Mouse (Mus musculus): Measurements from ENCODE around the gene Unc93a. TPM values are rescaled to one million over a fixed set of nuclear protein-coding genes. Genes with fewer than 3 reads are reported as not detected.
A peak's percentile ranks its signal among the peaks of the same experiment; 100 is the strongest.
"Not testable (repeated sequence)": the region's sequence is repeated elsewhere in the genome, so short reads cannot be mapped to it uniquely, and the experiment has no call there.

Gene Unc93a
- polyA plus RNA-seq (2014; fragmentation: Nextera tagmentation; extraction: Ambion mirVana): not detected in 2 replicates

DNA sequence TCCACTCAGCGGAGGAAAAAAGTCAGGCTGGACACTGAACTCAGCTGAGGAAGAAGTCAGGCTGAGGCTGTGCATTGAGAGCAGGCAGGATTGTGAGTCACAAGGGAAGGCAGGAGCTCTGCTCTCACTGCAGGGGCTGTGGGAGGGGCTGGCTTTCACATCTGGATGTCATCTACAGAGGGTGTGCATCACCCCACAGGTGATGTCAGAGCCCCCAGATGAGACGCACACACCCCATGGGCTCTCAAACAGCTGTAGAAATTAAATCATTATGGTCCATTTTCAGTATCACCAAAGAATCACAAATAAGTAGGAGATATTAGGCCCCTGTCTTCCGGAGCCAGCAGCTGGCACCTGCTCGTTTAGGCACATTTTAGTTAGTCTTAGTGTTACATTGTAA, at the start of gene Unc93a:
Unc93a (minus strand) TSS at position 101 of the 400 bp plus-strand sequence.
- H3K9ac ChIP-seq (replicated peaks; ENCODE audit: low read depth, low read length); H3K27me3 ChIP-seq (ENCODE audit: control insufficient read depth, insufficient read depth, low read length); H3K9me3 ChIP-seq (ENCODE audit: control insufficient read depth, low read depth, low read length); H3K4me2 ChIP-seq (replicated peaks; ENCODE audit: low read depth, low read length); H3K4me3 ChIP-seq (ENCODE audit: low read depth, low read length); H3K36me3 ChIP-seq (ENCODE audit: control insufficient read depth, insufficient read depth, low read length); H3K4me1 ChIP-seq (ENCODE audit: control insufficient read depth, insufficient read depth, low read length); ATAC-seq (ENCODE audit: insufficient number of reproducible peaks, insufficient read depth, low FRiP score, low read depth); H3K27ac ChIP-seq (ENCODE audit: low read length): not testable (repeated sequence)
- WGBS: 78% methylated on average over 3 of the region's 4 CpGs

DNA sequence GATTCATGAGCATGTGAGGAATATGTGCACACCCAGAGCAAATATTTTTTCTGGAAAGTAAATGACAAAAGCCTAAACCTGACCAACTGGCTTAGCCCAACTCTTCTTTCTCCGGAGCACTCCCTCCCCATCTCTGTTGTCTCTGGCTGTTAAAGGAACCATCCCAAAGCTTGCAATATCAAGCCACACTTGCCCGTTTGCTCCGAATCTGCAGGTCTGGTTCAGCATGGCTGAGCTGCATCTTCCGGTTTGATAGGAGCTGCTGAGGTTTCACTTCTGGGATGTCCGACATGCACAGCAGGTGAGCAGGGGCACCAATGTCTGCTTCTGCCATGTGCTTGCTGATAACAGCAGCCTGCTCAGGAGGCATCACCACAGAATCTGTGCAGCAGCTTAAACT, 48.9 kb upstream of the Unc93a start:
- ATAC-seq (ENCODE audit: insufficient number of reproducible peaks, insufficient read depth, low FRiP score, low read depth); H3K4me2 ChIP-seq (replicated peaks; ENCODE audit: low read depth, low read length); H3K9ac ChIP-seq (replicated peaks; ENCODE audit: low read depth, low read length); H3K9me3 ChIP-seq (ENCODE audit: control insufficient read depth, low read depth, low read length); H3K4me1 ChIP-seq (ENCODE audit: control insufficient read depth, insufficient read depth, low read length); H3K36me3 ChIP-seq (ENCODE audit: control insufficient read depth, insufficient read depth, low read length); H3K4me3 ChIP-seq (ENCODE audit: low read depth, low read length); H3K27ac ChIP-seq (ENCODE audit: low read length); H3K27me3 ChIP-seq (ENCODE audit: control insufficient read depth, insufficient read depth, low read length): not testable (repeated sequence)
- 90% methylated on average over 5 of the region's 5 CpGs for WGBS

DNA sequence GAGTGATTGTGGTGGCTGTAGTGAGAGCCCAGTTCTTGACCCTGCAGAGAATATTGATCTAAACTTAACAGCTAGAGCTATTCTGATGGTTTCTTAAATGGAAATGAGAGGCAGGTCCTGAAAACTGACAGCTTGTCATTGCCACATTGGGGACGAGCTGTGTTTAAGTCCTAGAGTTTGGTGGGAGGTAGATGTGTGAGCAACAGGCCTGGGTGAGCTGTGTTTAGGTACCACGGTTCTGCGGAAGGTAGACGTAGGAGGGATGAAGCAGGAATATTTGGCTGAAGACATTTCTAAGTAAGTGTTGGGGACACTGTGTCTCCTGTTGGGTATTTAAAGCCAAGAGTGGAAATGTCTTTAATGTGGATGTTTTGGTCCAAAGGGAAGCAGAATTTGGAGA, 47.4 kb upstream of the Unc93a start:
- H3K36me3 ChIP-seq (ENCODE audit: control insufficient read depth, insufficient read depth, low read length); H3K4me1 ChIP-seq (ENCODE audit: control insufficient read depth, insufficient read depth, low read length); H3K4me2 ChIP-seq (replicated peaks; ENCODE audit: low read depth, low read length); H3K9ac ChIP-seq (replicated peaks; ENCODE audit: low read depth, low read length); H3K27ac ChIP-seq (ENCODE audit: low read length); H3K27me3 ChIP-seq (ENCODE audit: control insufficient read depth, insufficient read depth, low read length); H3K4me3 ChIP-seq (ENCODE audit: low read depth, low read length); H3K9me3 ChIP-seq (ENCODE audit: control insufficient read depth, low read depth, low read length); ATAC-seq (ENCODE audit: insufficient number of reproducible peaks, insufficient read depth, low FRiP score, low read depth): not testable (repeated sequence)
- 90% methylated on average over 4 of the region's 4 CpGs for WGBS

DNA sequence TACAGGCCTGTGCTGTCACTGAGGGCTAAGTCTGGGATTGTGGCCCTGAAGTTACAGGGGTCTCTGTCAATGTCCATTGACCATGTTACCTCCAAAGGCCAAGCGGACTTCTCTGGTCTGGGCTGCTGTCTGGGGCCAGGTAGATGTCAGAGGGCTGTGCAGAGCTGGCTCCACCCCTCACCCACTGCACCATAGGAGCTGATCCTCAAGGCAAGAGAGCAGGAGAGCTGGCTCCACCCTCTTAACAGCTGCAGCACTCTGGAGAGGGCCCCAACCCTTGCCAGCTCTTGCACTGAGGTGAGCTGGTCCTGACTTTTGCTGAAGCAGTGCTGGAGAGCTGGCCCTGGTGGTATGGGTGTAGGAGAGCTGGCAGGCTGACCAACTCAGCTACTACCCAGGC, 46.2 kb upstream of the Unc93a start:
- not testable (repeated sequence) for H3K4me2 ChIP-seq (replicated peaks; ENCODE audit: low read depth, low read length); H3K36me3 ChIP-seq (ENCODE audit: control insufficient read depth, insufficient read depth, low read length); H3K9me3 ChIP-seq (ENCODE audit: control insufficient read depth, low read depth, low read length); H3K9ac ChIP-seq (replicated peaks; ENCODE audit: low read depth, low read length); H3K4me1 ChIP-seq (ENCODE audit: control insufficient read depth, insufficient read depth, low read length); H3K27ac ChIP-seq (ENCODE audit: low read length); H3K27me3 ChIP-seq (ENCODE audit: control insufficient read depth, insufficient read depth, low read length); H3K4me3 ChIP-seq (ENCODE audit: low read depth, low read length)
- 38% methylated on average over 1 of the region's 1 CpGs for WGBS
- ATAC-seq (ENCODE audit: insufficient number of reproducible peaks, insufficient read depth, low FRiP score, low read depth): peak; percentile 5; the same call in 1 of the 2 replicates

DNA sequence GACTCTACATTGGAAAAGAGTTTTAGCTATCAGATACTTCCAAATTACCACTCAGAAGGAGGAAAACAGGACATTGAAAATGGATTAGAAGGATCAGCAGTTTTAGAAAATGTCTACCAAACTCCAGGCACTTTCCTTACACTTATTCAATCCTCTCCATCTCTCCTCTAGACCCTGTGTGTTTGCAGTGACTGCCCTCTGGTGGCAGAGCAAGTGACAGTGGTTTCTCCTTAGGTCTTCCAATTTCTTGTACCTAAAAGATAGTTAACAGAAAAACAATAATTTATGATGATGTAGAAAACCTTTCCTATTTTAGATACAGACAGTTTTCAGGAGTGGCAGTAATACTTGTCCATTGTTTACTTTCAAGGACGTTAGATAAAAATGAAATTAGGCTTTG, 44.0 kb upstream of the Unc93a start:
- H3K4me3 ChIP-seq (ENCODE audit: low read depth, low read length); H3K27ac ChIP-seq (ENCODE audit: low read length); H3K9me3 ChIP-seq (ENCODE audit: control insufficient read depth, low read depth, low read length); H3K4me2 ChIP-seq (replicated peaks; ENCODE audit: low read depth, low read length); H3K9ac ChIP-seq (replicated peaks; ENCODE audit: low read depth, low read length); ATAC-seq (ENCODE audit: insufficient number of reproducible peaks, insufficient read depth, low FRiP score, low read depth); H3K4me1 ChIP-seq (ENCODE audit: control insufficient read depth, insufficient read depth, low read length); H3K27me3 ChIP-seq (ENCODE audit: control insufficient read depth, insufficient read depth, low read length); H3K36me3 ChIP-seq (ENCODE audit: control insufficient read depth, insufficient read depth, low read length): not testable (repeated sequence)
- WGBS: no CpG with 5 or more reads among the region's 1 CpGs

DNA sequence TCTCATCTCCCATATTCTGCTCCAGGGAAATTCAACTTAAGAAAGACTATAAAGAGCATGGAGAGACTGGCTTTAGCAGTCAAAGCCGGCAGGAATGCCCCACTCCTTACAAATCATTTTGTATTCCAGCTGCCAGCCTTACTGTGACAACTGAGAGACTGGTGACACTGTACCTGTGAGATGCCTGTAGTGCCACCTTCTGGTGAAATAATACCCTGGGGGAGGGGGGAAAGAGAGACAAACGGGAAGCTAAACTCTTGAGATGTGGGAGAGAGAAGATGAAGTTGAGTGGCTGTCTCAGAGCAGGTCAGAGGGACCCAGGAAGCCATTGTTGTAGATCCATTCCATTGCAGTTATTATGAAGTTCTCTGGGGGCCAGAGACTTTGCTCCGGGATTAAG, 42.4 kb upstream of the Unc93a start:
- H3K4me1 ChIP-seq (ENCODE audit: control insufficient read depth, insufficient read depth, low read length); H3K36me3 ChIP-seq (ENCODE audit: control insufficient read depth, insufficient read depth, low read length); H3K9me3 ChIP-seq (ENCODE audit: control insufficient read depth, low read depth, low read length); H3K4me3 ChIP-seq (ENCODE audit: low read depth, low read length); H3K9ac ChIP-seq (replicated peaks; ENCODE audit: low read depth, low read length); ATAC-seq (ENCODE audit: insufficient number of reproducible peaks, insufficient read depth, low FRiP score, low read depth); H3K27me3 ChIP-seq (ENCODE audit: control insufficient read depth, insufficient read depth, low read length); H3K4me2 ChIP-seq (replicated peaks; ENCODE audit: low read depth, low read length); H3K27ac ChIP-seq (ENCODE audit: low read length): not testable (repeated sequence)
- 44% methylated on average over 1 of the region's 3 CpGs for WGBS

DNA sequence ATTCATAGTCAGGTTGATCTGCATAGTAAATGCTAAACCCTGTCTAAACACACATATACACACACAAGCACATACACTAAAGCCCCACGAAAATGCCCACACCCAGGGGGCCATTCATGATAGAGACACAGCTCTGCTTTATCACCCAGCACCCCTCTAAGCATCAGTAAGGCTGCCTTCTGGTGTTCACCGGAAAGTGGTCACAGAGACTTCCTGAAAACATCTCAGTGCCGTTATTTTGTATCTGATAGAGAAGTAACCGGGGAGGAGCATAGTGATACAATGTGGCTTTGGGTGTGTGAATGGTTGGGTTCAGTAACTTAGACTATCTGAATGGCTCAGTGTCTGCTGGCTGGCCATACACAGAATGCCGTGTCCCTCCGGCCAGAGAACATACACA, 42.0 kb upstream of the Unc93a start:
- not testable (repeated sequence) for H3K9ac ChIP-seq (replicated peaks; ENCODE audit: low read depth, low read length); H3K36me3 ChIP-seq (ENCODE audit: control insufficient read depth, insufficient read depth, low read length); H3K27me3 ChIP-seq (ENCODE audit: control insufficient read depth, insufficient read depth, low read length); H3K27ac ChIP-seq (ENCODE audit: low read length); H3K4me3 ChIP-seq (ENCODE audit: low read depth, low read length); H3K4me1 ChIP-seq (ENCODE audit: control insufficient read depth, insufficient read depth, low read length); H3K4me2 ChIP-seq (replicated peaks; ENCODE audit: low read depth, low read length); H3K9me3 ChIP-seq (ENCODE audit: control insufficient read depth, low read depth, low read length); ATAC-seq (ENCODE audit: insufficient number of reproducible peaks, insufficient read depth, low FRiP score, low read depth)
- WGBS: 87% methylated on average over 6 of the region's 6 CpGs

DNA sequence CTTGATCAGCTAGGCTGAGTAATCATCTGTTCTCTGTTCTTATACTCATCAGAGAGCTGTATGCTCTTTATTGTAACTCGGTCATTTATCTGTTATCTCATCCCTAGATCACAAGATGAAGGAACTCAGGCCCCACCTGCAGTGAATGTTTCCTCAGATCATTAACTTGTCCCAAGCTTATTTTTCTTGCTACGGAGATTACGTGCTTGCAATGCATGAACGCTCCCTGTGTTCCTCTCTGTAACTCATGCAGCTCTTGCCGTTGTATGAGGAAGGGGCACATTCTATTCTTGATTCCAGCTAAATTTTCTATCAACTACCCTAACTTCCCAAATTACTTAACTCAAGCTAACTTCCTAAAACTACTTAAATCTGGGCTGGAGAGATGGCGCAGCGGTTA, 14.5 kb upstream of the Unc93a start:
- not testable (repeated sequence) for ATAC-seq (ENCODE audit: insufficient number of reproducible peaks, insufficient read depth, low FRiP score, low read depth); H3K9me3 ChIP-seq (ENCODE audit: control insufficient read depth, low read depth, low read length); H3K9ac ChIP-seq (replicated peaks; ENCODE audit: low read depth, low read length); H3K36me3 ChIP-seq (ENCODE audit: control insufficient read depth, insufficient read depth, low read length); H3K27me3 ChIP-seq (ENCODE audit: control insufficient read depth, insufficient read depth, low read length); H3K4me2 ChIP-seq (replicated peaks; ENCODE audit: low read depth, low read length); H3K4me3 ChIP-seq (ENCODE audit: low read depth, low read length); H3K27ac ChIP-seq (ENCODE audit: low read length); H3K4me1 ChIP-seq (ENCODE audit: control insufficient read depth, insufficient read depth, low read length)
- WGBS: 85% methylated on average over 7 of the region's 7 CpGs

DNA sequence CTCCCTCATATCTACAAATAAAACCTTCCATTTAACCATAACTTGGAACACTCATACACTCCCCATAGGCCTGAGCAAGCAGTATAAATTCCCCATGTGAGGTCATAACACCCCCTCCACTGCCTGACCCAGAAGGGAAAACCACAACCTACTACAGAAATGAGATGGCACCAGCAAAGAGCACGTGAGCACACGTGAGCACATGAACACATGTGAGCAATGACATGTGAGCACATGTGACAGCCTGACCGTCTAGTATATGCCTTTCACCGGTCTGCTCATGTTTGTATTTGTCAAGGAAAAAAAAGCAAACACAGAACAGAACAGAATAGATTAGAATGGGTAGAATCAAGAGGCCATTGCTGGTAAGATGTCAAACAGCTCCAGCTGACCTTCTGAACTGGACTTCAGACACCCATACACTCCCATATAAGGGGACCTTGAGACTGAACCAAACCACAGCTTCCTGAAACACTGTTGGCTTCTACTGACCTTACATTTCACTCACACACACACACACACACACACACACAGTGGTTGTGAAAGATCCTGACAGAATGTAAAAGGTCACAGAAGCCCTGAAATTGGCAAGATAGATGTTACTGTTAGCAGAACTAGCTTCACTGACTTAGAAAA, 13.1 kb upstream of the Unc93a start:
- H3K9ac ChIP-seq (replicated peaks; ENCODE audit: low read depth, low read length); H3K36me3 ChIP-seq (ENCODE audit: control insufficient read depth, insufficient read depth, low read length); ATAC-seq (ENCODE audit: insufficient number of reproducible peaks, insufficient read depth, low FRiP score, low read depth); H3K27me3 ChIP-seq (ENCODE audit: control insufficient read depth, insufficient read depth, low read length); H3K9me3 ChIP-seq (ENCODE audit: control insufficient read depth, low read depth, low read length); H3K4me2 ChIP-seq (replicated peaks; ENCODE audit: low read depth, low read length); H3K4me1 ChIP-seq (ENCODE audit: control insufficient read depth, insufficient read depth, low read length); H3K4me3 ChIP-seq (ENCODE audit: low read depth, low read length); H3K27ac ChIP-seq (ENCODE audit: low read length): not testable (repeated sequence)
- 88% methylated on average over 4 of the region's 4 CpGs for WGBS

Data from stomach, embryonic 14.5 days (tissue).